Comparison of ENCODE assay signal across 8 mouse cellular contexts in genomic region chr7:141131904-141132755, GRCm38 (mm10). TPM values are rescaled to one million over a fixed set of nuclear protein-coding genes. Genes with fewer than 3 reads are reported as not detected.
DNase-seq lines count a peak whose midpoint lies in the region; ATAC-seq lines count a peak whose summit lies in the region.

No protein-coding gene starts in this region.

- no peak for ATAC-seq in neural tube, embryonic 11.5 days (ENCODE audit: insufficient read depth, low FRiP score, low TSS enrichment)
- no peak for ATAC-seq in forebrain, embryonic 15.5 days (replicated peaks)
- peak; percentile 87 for ATAC-seq in liver, embryonic 11.5 days (replicated peaks; ENCODE audit: low FRiP score)

- H3K4me1 ChIP-seq in neural tube, embryonic 11.5 days (ENCODE audit: control insufficient read depth, insufficient read depth, low read length) = peaks cover 8% of the 10 kb centered on the region
- peaks cover 22% of the 10 kb centered on the region for H3K4me1 ChIP-seq in forebrain, embryonic 15.5 days
- peaks cover 32% of the 10 kb centered on the region for H3K4me1 ChIP-seq in liver, embryonic 11.5 days (replicated peaks; ENCODE audit: control insufficient read depth, insufficient read depth, low read length)

- no peaks in the 10 kb centered on the region for H3K27me3 ChIP-seq in neural tube, embryonic 11.5 days (ENCODE audit: control insufficient read depth, insufficient read depth, low read length)
- H3K27me3 ChIP-seq in forebrain, embryonic 15.5 days = no peaks in the 10 kb centered on the region
- no peaks in the 10 kb centered on the region for H3K27me3 ChIP-seq in liver, embryonic 11.5 days (replicated peaks; ENCODE audit: control insufficient read depth, insufficient read depth, low read length)

- peak overlapping the region; percentile 78 for H3K9ac ChIP-seq in neural tube, embryonic 11.5 days (ENCODE audit: low read length)
- peak overlapping the region; percentile 81 for H3K9ac ChIP-seq in forebrain, embryonic 15.5 days (replicated peaks)
- peak overlapping the region; percentile 87 for H3K9ac ChIP-seq in liver, embryonic 11.5 days (ENCODE audit: low read depth, low read length)

- peak overlapping the region; percentile 56 for H3K4me2 ChIP-seq in neural tube, embryonic 11.5 days (ENCODE audit: low read depth)
- peak overlapping the region; percentile 88 for H3K4me2 ChIP-seq in forebrain, embryonic 15.5 days (replicated peaks)
- peak overlapping the region; percentile 87 for H3K4me2 ChIP-seq in liver, embryonic 11.5 days

- WGBS in neural tube, embryonic 11.5 days = 57% methylated on average over 12 of the region's 12 CpGs
- WGBS in forebrain, embryonic 15.5 days = 57% methylated on average over 12 of the region's 12 CpGs
- 45% methylated on average over 12 of the region's 12 CpGs for WGBS in liver, embryonic 11.5 days

- H3K4me3 ChIP-seq in neural tube, embryonic 11.5 days (ENCODE audit: low read depth, low read length) = peak overlapping the region; percentile 73
- peak overlapping the region; percentile 74 for H3K4me3 ChIP-seq in forebrain, embryonic 15.5 days
- H3K4me3 ChIP-seq in liver, embryonic 11.5 days (ENCODE audit: low read depth, low read length) = peak overlapping the region; percentile 87

- H3K27ac ChIP-seq in neural tube, embryonic 11.5 days (ENCODE audit: low read depth, low read length) = no peak overlapping the region
- H3K27ac ChIP-seq in forebrain, embryonic 15.5 days (replicated peaks) = no peak overlapping the region
- peak overlapping the region; percentile 94 for H3K27ac ChIP-seq in liver, embryonic 11.5 days (ENCODE audit: low read depth, low read length)

- peaks cover 8% of the 10 kb centered on the region; the same call in 1 of the 2 replicates for H3K36me3 ChIP-seq in neural tube, embryonic 11.5 days (ENCODE audit: control insufficient read depth, insufficient read depth, low read length)
- peaks cover 16% of the 10 kb centered on the region for H3K36me3 ChIP-seq in forebrain, embryonic 15.5 days
- peaks cover 19% of the 10 kb centered on the region for H3K36me3 ChIP-seq in liver, embryonic 11.5 days (ENCODE audit: control insufficient read depth, insufficient read depth, low read length)

- no peaks in the 10 kb centered on the region for H3K9me3 ChIP-seq in neural tube, embryonic 11.5 days (ENCODE audit: control insufficient read depth, low read length)
- H3K9me3 ChIP-seq in forebrain, embryonic 15.5 days = no peaks in the 10 kb centered on the region
- H3K9me3 ChIP-seq in liver, embryonic 11.5 days (ENCODE audit: control insufficient read depth, low read length) = no peaks in the 10 kb centered on the region

- DNase-seq in neural tube, embryonic 11.5 days (ENCODE audit: low spot score) = no peak
- DNase-seq in neural tube, embryonic 10.5 days (ENCODE audit: extremely low spot score, low spot score) = no peak
- peak; percentile 62 for DNase-seq in liver, embryonic 11.5 days (ENCODE audit: low spot score)
- peak; percentile 50 to 76 for DNase-seq in spleen, postnatal 36 days (ENCODE audit: low spot score in 2 of 2)
- no peak for DNase-seq in adrenal gland, postnatal 14 days
- no peak for DNase-seq in T-cell, adult 2 months (ENCODE audit: low spot score)
- no peak for DNase-seq in urinary bladder, postnatal 25 days (ENCODE audit: low spot score)

RNA-seq across cellular contexts. Expression of gene Ptdss2, which starts 9.9 kb away (rescaled TPM):
- 69.0 and 69.5 TPM in 2 replicates for polyA plus RNA-seq in neural tube, embryonic 11.5 days (2014; fragmentation: Nextera tagmentation; extraction: Ambion mirVana)
- 74.5 TPM in 2 replicates for polyA plus RNA-seq in forebrain, embryonic 15.5 days (2015; fragmentation: Nextera tagmentation; extraction: Ambion mirVana)
- 134 and 147 TPM in 2 replicates for polyA plus RNA-seq in liver, embryonic 11.5 days (2014; fragmentation: Nextera tagmentation; extraction: Ambion mirVana)
- 46.2 and 49.6 TPM in 2 replicates for total RNA-seq in adrenal gland, postnatal 14 days (2021)

RNA-seq across cellular contexts. Expression of gene Ano9, which starts 14.5 kb away (rescaled TPM):
- polyA plus RNA-seq in neural tube, embryonic 11.5 days (2014; fragmentation: Nextera tagmentation; extraction: Ambion mirVana) = 0.09 TPM in 1 of 2 replicates, not detected in the other
- polyA plus RNA-seq in forebrain, embryonic 15.5 days (2015; fragmentation: Nextera tagmentation; extraction: Ambion mirVana) = 0.09 TPM in 1 of 2 replicates, not detected in the other
- 0.09 and 0.41 TPM in 2 replicates for polyA plus RNA-seq in liver, embryonic 11.5 days (2014; fragmentation: Nextera tagmentation; extraction: Ambion mirVana)
- total RNA-seq in adrenal gland, postnatal 14 days (2021) = 0.22 and 0.38 TPM in 2 replicates

RNA-seq across cellular contexts. Expression of gene Sigirr, which starts 31.8 kb away (rescaled TPM):
- polyA plus RNA-seq in neural tube, embryonic 11.5 days (2014; fragmentation: Nextera tagmentation; extraction: Ambion mirVana) = 2.4 and 3.1 TPM in 2 replicates
- polyA plus RNA-seq in forebrain, embryonic 15.5 days (2015; fragmentation: Nextera tagmentation; extraction: Ambion mirVana) = 1.8 and 2.0 TPM in 2 replicates
- polyA plus RNA-seq in liver, embryonic 11.5 days (2014; fragmentation: Nextera tagmentation; extraction: Ambion mirVana) = 21.4 and 23.5 TPM in 2 replicates
- 7.5 and 10.0 TPM in 2 replicates for total RNA-seq in adrenal gland, postnatal 14 days (2021)

RNA-seq across cellular contexts. Expression of gene Rnh1, which starts 40.5 kb away (rescaled TPM):
- 69.5 and 69.7 TPM in 2 replicates for polyA plus RNA-seq in neural tube, embryonic 11.5 days (2014; fragmentation: Nextera tagmentation; extraction: Ambion mirVana)
- polyA plus RNA-seq in forebrain, embryonic 15.5 days (2015; fragmentation: Nextera tagmentation; extraction: Ambion mirVana) = 42.3 and 44.0 TPM in 2 replicates
- polyA plus RNA-seq in liver, embryonic 11.5 days (2014; fragmentation: Nextera tagmentation; extraction: Ambion mirVana) = 91.2 and 93.7 TPM in 2 replicates
- 186 and 200 TPM in 2 replicates for total RNA-seq in adrenal gland, postnatal 14 days (2021)

RNA-seq across cellular contexts. Expression of gene Pkp3, which starts 54.1 kb away (rescaled TPM):
- polyA plus RNA-seq in neural tube, embryonic 11.5 days (2014; fragmentation: Nextera tagmentation; extraction: Ambion mirVana) = 2.3 and 2.7 TPM in 2 replicates
- polyA plus RNA-seq in forebrain, embryonic 15.5 days (2015; fragmentation: Nextera tagmentation; extraction: Ambion mirVana) = not detected in 2 replicates
- 1.9 and 2.7 TPM in 2 replicates for polyA plus RNA-seq in liver, embryonic 11.5 days (2014; fragmentation: Nextera tagmentation; extraction: Ambion mirVana)
- 0.96 and 3.5 TPM in 2 replicates for total RNA-seq in adrenal gland, postnatal 14 days (2021)

Comparison
In these comparisons a context has a peak if more than half of its experiments do, and no peak if none do; other contexts are left out.
1. DNase-seq: peak in liver, embryonic 11.5 days (single experiment) and spleen, postnatal 36 days (2 of 2); none in neural tube, embryonic 11.5 days (single experiment), neural tube, embryonic 10.5 days (single experiment), adrenal gland, postnatal 14 days (single experiment), T-cell, adult 2 months (single experiment) and urinary bladder, postnatal 25 days (single experiment).
2. Peak in every context shown above with its lines, with median percentiles within 50 percentile points of each other: H3K4me2 ChIP-seq, H3K4me3 ChIP-seq and H3K9ac ChIP-seq.